Mouse (Mus musculus): ENCODE data around the gene Tmcc3. TPM values are rescaled to one million over a fixed set of nuclear protein-coding genes. Genes with fewer than 3 reads are reported as not detected.
A peak's percentile ranks its signal among the peaks of the same experiment; 100 is the strongest.

Gene Tmcc3
- polyA plus RNA-seq, 1 experiment from 2014 or later, result 20.8 TPM

- ATAC-seq (ENCODE audit: low FRiP score, low TSS enrichment) (no peak), DNase-seq (ENCODE audit: low spot score) (no peak)
- TF ChIP-seq CTCF (IDR thresholded peaks at IDR 0.05; ENCODE audit: low read depth), result no peak
- no peak for TF ChIP-seq EP300 (optimal IDR thresholded peaks at IDR 0.05)
- WGBS, result 52% methylated on average over 17 of the region's 17 CpGs
- H3K4me2 ChIP-seq (replicated peaks; ENCODE audit: low read depth), result peak overlapping the region; percentile 24; the same call in 1 of the 2 replicates
- no peaks in the 10 kb centered on the region for H3K36me3 ChIP-seq (ENCODE audit: control insufficient read depth, insufficient read depth, low read length)
- H3K4me1 ChIP-seq (replicated peaks; ENCODE audit: control insufficient read depth, insufficient read depth), result no peaks in the 10 kb centered on the region
- H3K9ac ChIP-seq (ENCODE audit: low read length), result no peak overlapping the region
- H3K27me3 ChIP-seq (ENCODE audit: control insufficient read depth, insufficient read depth, low read length), result no peaks in the 10 kb centered on the region
- no peaks in the 10 kb centered on the region for H3K9me3 ChIP-seq (ENCODE audit: control insufficient read depth, low read length)
- peak overlapping the region; percentile 30; the same call in 1 of the 2 replicates for H3K27ac ChIP-seq (replicated peaks)
- H3K4me3 ChIP-seq (ENCODE audit: low read depth, low read length), result no peak overlapping the region
Observed at GRCm38 (mm10) chr10:94520306-94521106, 208.8 kb downstream of the Tmcc3 start.

GRCm38 (mm10) chr10:94521107-94521401, 209.3 kb downstream of the Tmcc3 start:
- WGBS, result 62% methylated on average over 3 of the region's 3 CpGs
- Histone ChIP-seq H3K9me3 (ENCODE audit: control insufficient read depth, low read length) (no peaks in the 10 kb centered on the region), H3K4me1 (replicated peaks; ENCODE audit: control insufficient read depth, insufficient read depth) (no peaks in the 10 kb centered on the region), H3K36me3 (ENCODE audit: control insufficient read depth, insufficient read depth, low read length) (no peaks in the 10 kb centered on the region), H3K9ac (ENCODE audit: low read length) (no peak overlapping the region; the same call in 1 of the 2 replicates), H3K27ac (replicated peaks) (no peak overlapping the region), H3K4me3 (ENCODE audit: low read depth, low read length) (no peak overlapping the region), H3K27me3 (ENCODE audit: control insufficient read depth, insufficient read depth, low read length) (no peaks in the 10 kb centered on the region), H3K4me2 (replicated peaks; ENCODE audit: low read depth) (no peak overlapping the region; the same call in 1 of the 2 replicates)
- DNase-seq (ENCODE audit: low spot score) (no peak), ATAC-seq (ENCODE audit: low FRiP score, low TSS enrichment) (no peak)
- no peak for TF ChIP-seq EP300 (optimal IDR thresholded peaks at IDR 0.05)
- no peak for TF ChIP-seq CTCF (IDR thresholded peaks at IDR 0.05; ENCODE audit: low read depth)

- H3K4me1 ChIP-seq (replicated peaks; ENCODE audit: control insufficient read depth, insufficient read depth), result no peaks in the 10 kb centered on the region
- no peaks in the 10 kb centered on the region for H3K9me3 ChIP-seq (ENCODE audit: control insufficient read depth, low read length)
- no peak overlapping the region for H3K27ac ChIP-seq (replicated peaks)
- no peak overlapping the region for H3K4me3 ChIP-seq (ENCODE audit: low read depth, low read length)
- no peak overlapping the region for H3K4me2 ChIP-seq (replicated peaks; ENCODE audit: low read depth)
- H3K36me3 ChIP-seq (ENCODE audit: control insufficient read depth, insufficient read depth, low read length), result no peaks in the 10 kb centered on the region
- no peaks in the 10 kb centered on the region for H3K27me3 ChIP-seq (ENCODE audit: control insufficient read depth, insufficient read depth, low read length)
- ATAC-seq (ENCODE audit: low FRiP score, low TSS enrichment), result no peak
- 57% methylated on average over 10 of the region's 10 CpGs for WGBS
- no peak overlapping the region for H3K9ac ChIP-seq (ENCODE audit: low read length)
- TF ChIP-seq EP300 (optimal IDR thresholded peaks at IDR 0.05), result no peak
- TF ChIP-seq CTCF (IDR thresholded peaks at IDR 0.05; ENCODE audit: low read depth), result no peak
- no peak for DNase-seq (ENCODE audit: low spot score)
Observed at GRCm38 (mm10) chr10:94521776-94522175, 210.0 kb downstream of the Tmcc3 start.

GRCm38 (mm10) chr10:94523297-94523696, 211.5 kb downstream of the Tmcc3 start:
- TF ChIP-seq EP300 (optimal IDR thresholded peaks at IDR 0.05) (no peak), CTCF (IDR thresholded peaks at IDR 0.05; ENCODE audit: low read depth) (no peak)
- no peak overlapping the region for H3K9ac ChIP-seq (ENCODE audit: low read length)
- no peak overlapping the region for H3K4me2 ChIP-seq (replicated peaks; ENCODE audit: low read depth)
- H3K27me3 ChIP-seq (ENCODE audit: control insufficient read depth, insufficient read depth, low read length), result no peaks in the 10 kb centered on the region
- no peak overlapping the region for H3K4me3 ChIP-seq (ENCODE audit: low read depth, low read length)
- WGBS, result 69% methylated on average over 8 of the region's 8 CpGs
- no peak for DNase-seq (ENCODE audit: low spot score)
- no peak for ATAC-seq (ENCODE audit: low FRiP score, low TSS enrichment)
- H3K4me1 ChIP-seq (replicated peaks; ENCODE audit: control insufficient read depth, insufficient read depth), result no peaks in the 10 kb centered on the region
- H3K27ac ChIP-seq (replicated peaks), result peak overlapping the region; percentile 61; the same call in 1 of the 2 replicates
- no peaks in the 10 kb centered on the region for H3K9me3 ChIP-seq (ENCODE audit: control insufficient read depth, low read length)
- no peaks in the 10 kb centered on the region for H3K36me3 ChIP-seq (ENCODE audit: control insufficient read depth, insufficient read depth, low read length)

GRCm38 (mm10) chr10:94523711-94524156, 212.0 kb downstream of the Tmcc3 start:
- H3K9ac ChIP-seq (ENCODE audit: low read length), result no peak overlapping the region
- H3K36me3 ChIP-seq (ENCODE audit: control insufficient read depth, insufficient read depth, low read length), result no peaks in the 10 kb centered on the region
- WGBS, result 23% methylated on average over 18 of the region's 18 CpGs
- no peak overlapping the region for H3K4me2 ChIP-seq (replicated peaks; ENCODE audit: low read depth)
- no peaks in the 10 kb centered on the region for H3K9me3 ChIP-seq (ENCODE audit: control insufficient read depth, low read length)
- H3K4me1 ChIP-seq (replicated peaks; ENCODE audit: control insufficient read depth, insufficient read depth), result no peaks in the 10 kb centered on the region
- no peak for TF ChIP-seq EP300 (optimal IDR thresholded peaks at IDR 0.05)
- TF ChIP-seq CTCF (IDR thresholded peaks at IDR 0.05; ENCODE audit: low read depth), result no peak
- H3K4me3 ChIP-seq (ENCODE audit: low read depth, low read length), result no peak overlapping the region
- ATAC-seq (ENCODE audit: low FRiP score, low TSS enrichment), result no peak
- peak; percentile 44 for DNase-seq (ENCODE audit: low spot score)
- H3K27me3 ChIP-seq (ENCODE audit: control insufficient read depth, insufficient read depth, low read length), result no peaks in the 10 kb centered on the region
- H3K27ac ChIP-seq (replicated peaks), result peak overlapping the region; percentile 13; the same call in 1 of the 2 replicates

- no peak overlapping the region for H3K4me3 ChIP-seq (ENCODE audit: low read depth, low read length)
- no peak overlapping the region for H3K9ac ChIP-seq (ENCODE audit: low read length)
- TF ChIP-seq EP300 (optimal IDR thresholded peaks at IDR 0.05) (no peak), CTCF (IDR thresholded peaks at IDR 0.05; ENCODE audit: low read depth) (no peak)
- WGBS, result 55% methylated on average over 6 of the region's 6 CpGs
- no peak for DNase-seq (ENCODE audit: low spot score)
- H3K36me3 ChIP-seq (ENCODE audit: control insufficient read depth, insufficient read depth, low read length), result no peaks in the 10 kb centered on the region
- no peaks in the 10 kb centered on the region for H3K27me3 ChIP-seq (ENCODE audit: control insufficient read depth, insufficient read depth, low read length)
- H3K27ac ChIP-seq (replicated peaks), result peak overlapping the region; percentile 56
- no peaks in the 10 kb centered on the region for H3K9me3 ChIP-seq (ENCODE audit: control insufficient read depth, low read length)
- H3K4me1 ChIP-seq (replicated peaks; ENCODE audit: control insufficient read depth, insufficient read depth), result no peaks in the 10 kb centered on the region
- H3K4me2 ChIP-seq (replicated peaks; ENCODE audit: low read depth), result no peak overlapping the region
- ATAC-seq (ENCODE audit: low FRiP score, low TSS enrichment), result peak; percentile 52
Observed at GRCm38 (mm10) chr10:94524966-94525365, 213.2 kb downstream of the Tmcc3 start.

Data from stomach, postnatal 0 days (tissue).